Mouse (Mus musculus) splenic B cell, adult 2 months (primary cell): ENCODE results near the gene Arsg.
"Not testable (repeated sequence)": the region's sequence is repeated elsewhere in the genome, so short reads cannot be mapped to it uniquely, and the experiment has no call there.

Source experiments
- DNase-seq: peaks from one replicate; pipeline ENCODE4 v3.0.0-alpha.2; 2011; ENCODE audit warnings: low read depth, low spot score
- H3K27me3 ChIP-seq: 2 replicates; pipeline ENCODE4 v1.6.1; 2012; ENCODE audit warnings: mild to moderate bottlenecking, low read length, moderate library complexity, mixed read lengths; ENCODE audit not compliant: control insufficient read depth, poor library complexity, insufficient read depth, severe bottlenecking
- H3K36me3 ChIP-seq: 2 replicates; pipeline ENCODE4 v1.6.1; 2012; ENCODE audit warnings: mild to moderate bottlenecking, low read length, moderate library complexity, mixed read lengths; ENCODE audit not compliant: control insufficient read depth, poor library complexity, insufficient read depth, severe bottlenecking

Arsg gene

DNA sequence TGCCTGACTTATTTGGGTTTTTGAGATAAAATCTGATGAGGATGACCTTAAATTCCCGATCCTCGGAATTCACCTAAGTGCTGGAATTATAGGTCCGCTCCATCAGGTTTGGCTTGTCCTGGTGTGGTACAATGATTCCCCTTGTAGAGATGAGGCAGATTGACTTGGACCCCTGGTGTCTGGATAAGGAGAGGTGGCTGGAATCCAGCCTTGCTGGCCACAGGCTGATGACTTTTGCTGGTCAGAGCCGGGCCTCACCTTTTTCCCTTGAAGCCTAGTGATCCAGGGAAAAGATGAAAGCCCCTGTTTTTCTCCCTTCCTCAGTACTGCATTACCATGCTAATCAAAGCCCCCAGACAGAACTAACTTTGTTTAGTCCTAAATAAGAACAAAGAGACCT is 2.5 kb downstream of the Arsg start:
- no peaks in the 10 kb centered on the region for H3K27me3 ChIP-seq
- no peaks in the 10 kb centered on the region for H3K36me3 ChIP-seq
- DNase-seq, result no peak

DNA sequence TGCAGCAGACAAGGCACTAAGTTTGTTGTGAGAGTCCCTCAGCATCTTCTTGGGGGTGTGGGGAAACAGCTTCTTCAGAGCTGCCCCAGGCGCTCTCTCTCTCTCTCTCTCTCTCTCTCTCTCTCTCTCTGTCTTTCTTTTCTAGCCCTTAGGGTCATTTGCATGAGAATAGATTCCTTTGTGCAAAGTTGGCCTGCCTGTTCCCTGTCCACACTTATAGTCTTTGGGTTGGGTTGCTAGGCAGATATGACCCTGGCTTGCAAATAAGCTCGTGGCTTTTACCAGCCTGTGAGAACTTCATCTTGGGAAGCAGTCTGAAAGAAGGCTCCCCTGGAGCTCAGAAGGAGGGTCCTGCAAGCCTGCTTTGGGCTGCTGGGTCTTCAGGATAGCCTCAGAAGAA is 3.1 kb downstream of the Arsg start:
- Histone ChIP-seq H3K36me3 (no peaks in the 10 kb centered on the region), H3K27me3 (no peaks in the 10 kb centered on the region)
- no peak for DNase-seq

DNA sequence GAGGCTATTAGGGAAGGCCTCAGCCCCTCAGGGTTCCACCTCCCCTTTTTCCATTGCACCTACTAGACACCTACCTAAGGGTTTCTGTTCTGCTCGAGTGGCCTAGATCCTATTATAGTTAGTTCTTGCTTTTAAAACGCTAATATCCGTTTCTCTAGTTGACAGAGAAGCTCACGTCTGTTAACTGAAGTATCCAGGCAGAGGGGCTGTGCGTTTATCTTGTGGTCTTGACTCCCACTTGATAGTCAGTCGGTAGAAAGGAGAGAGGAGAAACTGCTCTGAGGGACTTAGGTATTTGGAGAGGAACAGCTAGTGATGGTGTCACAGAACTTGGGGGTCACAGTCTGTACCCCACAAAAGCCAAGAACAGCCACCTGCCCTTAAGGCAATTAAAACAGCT is 3.5 kb downstream of the Arsg start:
- Histone ChIP-seq H3K36me3 (no peaks in the 10 kb centered on the region), H3K27me3 (no peaks in the 10 kb centered on the region)
- DNase-seq, result peak; percentile 39

DNA sequence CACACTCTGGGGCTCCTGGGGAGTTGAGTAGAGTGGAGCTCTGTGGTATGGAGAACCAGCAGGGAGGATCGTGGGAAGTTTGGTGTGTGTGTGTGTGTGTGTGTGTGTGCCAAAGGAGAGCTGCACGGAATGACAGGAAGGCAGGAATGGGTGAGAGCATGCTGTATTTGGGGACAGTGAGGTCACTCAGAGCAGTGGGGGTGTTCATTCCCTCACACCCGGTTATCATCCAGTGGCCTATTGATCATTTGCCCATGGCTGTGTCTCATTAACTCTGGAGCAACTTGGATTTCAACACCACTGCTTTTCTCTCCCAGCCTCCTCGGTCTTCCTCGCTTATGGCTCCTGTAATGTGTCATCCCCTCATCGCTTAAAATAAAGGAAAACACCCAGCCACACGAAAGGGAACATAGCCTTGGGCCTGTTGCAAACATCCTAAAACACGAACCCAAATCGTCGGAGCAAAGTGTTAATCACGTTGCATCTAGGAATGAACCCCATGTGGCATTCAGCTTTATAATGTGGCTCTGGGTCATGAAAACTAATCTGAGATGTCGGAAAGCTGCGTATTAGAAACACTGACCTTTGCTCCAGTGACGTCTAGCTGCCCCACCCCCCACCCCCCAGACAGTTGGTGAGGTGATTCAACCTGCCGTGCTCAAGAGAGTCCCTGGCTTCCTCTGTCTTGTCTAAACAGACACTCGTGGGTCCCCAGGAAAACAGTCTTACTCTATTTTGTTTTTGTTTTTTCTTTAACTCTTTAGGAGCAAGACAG is 4.6 kb downstream of the Arsg start:
- Histone ChIP-seq H3K27me3 (no peaks in the 10 kb centered on the region), H3K36me3 (no peaks in the 10 kb centered on the region)
- DNase-seq, result no peak

DNA sequence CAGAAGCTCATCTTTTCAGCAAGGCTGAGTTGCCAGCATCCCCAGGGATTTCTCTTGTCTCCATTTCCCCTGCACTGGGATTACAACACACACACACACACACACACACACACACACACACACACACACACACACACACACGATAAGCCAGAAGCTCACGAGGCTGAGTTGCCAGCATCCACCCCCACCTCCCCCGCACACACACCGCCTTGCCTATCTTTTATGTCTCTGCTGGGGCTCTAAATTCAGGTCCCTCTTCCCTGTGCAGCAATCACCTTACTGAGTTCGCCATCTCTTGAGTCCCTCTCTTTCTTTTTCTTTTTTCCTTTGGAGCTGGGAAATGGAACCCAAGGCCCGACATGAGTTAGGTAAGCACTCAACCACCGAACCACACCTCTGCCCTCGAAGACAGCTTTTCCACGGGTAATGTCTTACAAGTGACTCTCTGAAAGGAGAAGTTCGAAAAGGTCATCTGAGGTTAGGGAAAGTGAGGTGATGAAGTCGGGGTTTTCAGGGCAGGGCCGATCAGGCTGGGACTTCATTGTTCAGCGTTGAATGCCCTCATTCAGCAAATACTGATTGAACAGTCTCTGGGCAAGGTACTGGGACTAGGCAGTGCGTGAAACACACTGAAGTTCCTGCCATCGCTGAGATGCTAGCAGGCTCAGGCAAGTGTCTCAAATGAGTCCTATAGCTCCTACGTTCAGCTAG is 6.6 kb downstream of the Arsg start:
- Histone ChIP-seq H3K36me3 (no peaks in the 10 kb centered on the region), H3K27me3 (no peaks in the 10 kb centered on the region)
- peak; percentile 73 for DNase-seq

DNA sequence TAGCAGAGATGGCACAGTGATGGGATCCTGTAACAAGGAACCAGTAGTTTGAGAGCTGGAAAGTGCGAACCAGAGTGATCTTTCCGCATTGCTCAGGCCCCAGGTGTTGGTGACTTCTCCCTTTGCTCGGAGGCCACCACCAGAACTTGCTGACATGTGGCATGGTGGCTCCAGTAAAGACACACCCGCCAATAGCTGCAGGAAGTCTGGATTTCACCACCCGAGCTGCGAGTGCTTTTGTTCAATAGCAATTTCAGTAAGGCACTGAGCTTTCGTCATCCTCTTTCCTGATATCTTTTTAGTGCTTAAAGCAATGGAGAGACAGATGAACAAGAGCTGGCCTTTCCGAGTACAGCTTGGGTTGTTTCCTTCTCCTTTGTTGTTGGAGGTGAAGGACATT is 7.3 kb downstream of the Arsg start:
- H3K36me3 ChIP-seq, result no peaks in the 10 kb centered on the region
- DNase-seq, result no peak
- H3K27me3 ChIP-seq, result no peaks in the 10 kb centered on the region

DNA sequence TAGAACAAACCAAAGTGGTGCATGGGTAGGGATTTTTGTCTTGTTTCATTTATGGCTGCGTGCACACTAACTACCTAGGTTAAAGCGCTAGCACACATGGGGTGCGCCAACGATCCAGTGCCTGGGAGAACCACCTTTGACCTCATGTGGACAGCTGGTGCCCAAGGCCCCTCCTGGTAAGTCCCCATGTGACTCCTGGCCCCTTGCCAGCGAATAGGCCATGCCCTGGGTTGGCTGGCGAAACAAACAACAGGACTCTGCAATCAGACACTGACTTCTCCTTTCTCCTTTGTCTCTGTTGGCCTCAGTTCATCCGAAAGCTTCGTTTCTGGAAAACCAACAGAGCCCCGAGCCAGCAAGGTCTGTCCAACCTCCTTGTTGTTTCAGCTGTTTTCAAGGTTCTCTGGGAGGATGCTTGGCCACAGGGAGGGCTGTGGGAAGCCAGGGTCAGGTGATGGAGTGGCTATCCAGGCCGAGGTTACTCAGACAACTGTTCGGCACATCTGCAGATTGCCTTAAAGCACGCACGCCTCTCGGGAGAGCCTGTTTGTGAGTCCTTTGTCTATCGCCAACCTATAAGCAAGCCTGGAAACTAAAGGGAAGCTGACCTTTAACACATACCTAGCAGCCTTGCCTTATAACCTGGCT is 12.3 kb downstream of the Arsg start:
- H3K27me3 ChIP-seq, result no peaks in the 10 kb centered on the region
- H3K36me3 ChIP-seq, result no peaks in the 10 kb centered on the region
- DNase-seq, result no peak

DNA sequence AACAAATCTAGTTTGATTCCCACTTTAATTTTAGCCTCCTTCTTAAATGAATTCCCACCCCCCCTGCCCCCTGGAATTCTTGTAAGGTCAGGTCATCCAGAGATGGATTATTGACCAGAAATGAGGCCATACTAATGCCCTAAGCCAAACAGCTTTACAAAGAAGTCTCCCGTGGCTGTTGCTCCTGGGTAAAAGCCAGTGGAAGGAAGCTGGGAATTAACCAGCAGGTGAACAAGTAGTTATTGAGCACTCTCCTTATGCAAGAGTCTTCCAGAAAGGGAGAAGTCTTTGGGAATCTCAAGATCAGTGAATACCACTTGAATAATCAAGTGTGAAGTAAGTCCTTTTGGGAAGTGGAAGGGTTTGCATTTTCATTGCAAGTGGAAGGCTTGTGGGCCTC is 13.9 kb downstream of the Arsg start:
- H3K27me3 ChIP-seq, result no peaks in the 10 kb centered on the region
- no peaks in the 10 kb centered on the region for H3K36me3 ChIP-seq
- DNase-seq, result no peak

DNA sequence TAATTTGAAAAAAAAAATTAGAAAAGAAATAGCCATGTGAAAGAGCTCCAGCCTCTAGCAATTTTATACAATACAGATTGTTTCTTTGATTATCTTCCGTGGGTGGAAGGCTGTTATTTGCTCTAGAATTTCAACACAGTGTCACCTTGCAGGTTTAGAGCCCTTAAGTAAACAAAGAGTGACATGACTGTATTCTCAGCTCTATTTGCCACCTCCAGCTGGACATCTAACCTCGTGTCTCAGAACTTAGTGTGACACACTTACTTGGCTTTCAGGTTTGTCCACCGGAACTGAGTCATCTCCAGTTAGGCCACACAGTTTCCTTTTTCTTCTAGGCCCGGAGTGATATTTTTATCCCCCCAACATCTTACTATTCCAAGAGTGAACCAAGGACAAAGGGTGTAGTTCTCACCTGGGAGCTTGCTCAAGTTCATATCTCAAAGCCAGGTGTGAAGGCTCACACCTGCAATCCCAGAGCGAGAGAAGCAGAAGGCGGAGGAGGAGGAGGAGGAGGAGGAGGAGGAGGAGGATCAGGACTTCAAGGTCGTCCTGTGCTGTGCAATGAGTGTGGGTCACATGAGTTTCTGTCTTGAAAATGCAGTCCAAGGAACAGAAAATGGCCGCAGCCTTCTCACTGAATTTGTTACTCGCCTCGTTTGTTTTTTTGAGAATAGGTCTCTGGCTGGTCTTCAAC is 15.0 kb downstream of the Arsg start:
- Histone ChIP-seq H3K36me3 (no peaks in the 10 kb centered on the region), H3K27me3 (no peaks in the 10 kb centered on the region)
- DNase-seq, result no peak

DNA sequence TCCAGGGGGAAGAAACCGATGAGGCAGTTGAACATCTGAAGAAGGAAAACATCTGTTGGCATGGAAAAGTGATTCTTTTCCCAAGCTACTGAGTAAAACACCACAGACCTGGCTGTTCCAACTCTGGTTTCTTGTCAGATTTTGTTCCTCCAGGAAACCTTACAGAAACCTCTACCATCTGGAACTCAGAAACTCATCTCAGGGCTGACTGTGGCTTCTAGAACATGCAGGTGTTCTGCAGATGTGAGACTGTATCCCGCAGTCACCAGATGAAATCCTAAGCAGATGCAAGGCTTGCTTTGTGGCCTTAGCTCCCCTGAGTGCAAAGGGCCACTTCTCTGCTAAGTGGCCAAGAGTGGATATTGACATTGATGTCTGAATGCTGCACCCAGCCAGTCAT is 16.6 kb downstream of the Arsg start:
- no peak for DNase-seq
- Histone ChIP-seq H3K36me3 (no peaks in the 10 kb centered on the region), H3K27me3 (no peaks in the 10 kb centered on the region)

DNA sequence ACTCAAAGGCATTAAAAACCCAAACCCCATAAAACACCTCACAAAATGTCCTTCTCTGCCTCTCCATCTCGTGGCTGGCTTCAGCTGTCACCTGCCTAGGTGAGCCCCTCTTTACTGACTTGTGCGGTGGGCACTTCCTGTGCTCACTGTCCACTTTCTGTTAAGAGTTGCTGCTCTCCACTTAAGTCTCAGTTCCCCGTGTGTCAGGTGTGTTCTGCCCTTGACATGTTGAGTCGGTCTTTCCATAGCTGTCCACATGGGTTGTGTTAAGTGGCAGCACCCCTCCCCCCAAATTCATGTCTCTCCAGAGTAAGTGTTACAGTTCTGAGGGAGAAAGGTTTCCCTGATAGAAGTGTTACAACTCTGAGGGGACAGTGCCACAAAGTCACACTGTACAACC is 18.7 kb downstream of the Arsg start:
- no peak for DNase-seq
- Histone ChIP-seq H3K27me3 (no peaks in the 10 kb centered on the region), H3K36me3 (no peaks in the 10 kb centered on the region)

DNA sequence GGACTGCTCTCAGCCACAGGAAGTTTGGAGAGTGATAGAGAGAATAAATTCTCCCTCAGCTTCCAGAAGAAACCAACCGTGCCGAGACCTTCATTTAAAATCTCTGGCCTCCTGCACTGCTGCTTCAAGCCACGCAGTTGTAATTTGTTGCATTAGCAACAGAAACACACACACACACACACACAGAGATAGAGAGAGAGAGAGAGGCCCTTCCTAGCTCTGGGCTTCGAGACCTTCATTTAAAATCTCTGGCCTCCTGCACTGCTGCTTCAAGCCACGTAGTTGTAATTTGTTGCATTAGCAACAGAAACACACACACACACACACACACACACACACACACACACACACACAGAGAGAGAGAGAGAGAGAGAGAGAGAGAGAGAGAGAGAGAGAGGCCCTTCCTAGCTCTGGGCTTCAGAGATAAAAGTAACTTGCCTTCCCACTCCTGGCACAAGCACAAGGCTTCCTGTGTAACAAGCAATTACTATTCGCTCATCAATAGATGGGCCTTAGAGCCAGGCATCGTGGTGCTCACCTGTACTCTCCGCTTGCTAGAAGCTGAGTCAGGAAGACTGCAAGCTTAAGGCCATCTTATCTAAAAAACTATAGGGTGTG is 19.8 kb downstream of the Arsg start:
- not testable (repeated sequence) for H3K36me3 ChIP-seq, DNase-seq, H3K27me3 ChIP-seq

DNA sequence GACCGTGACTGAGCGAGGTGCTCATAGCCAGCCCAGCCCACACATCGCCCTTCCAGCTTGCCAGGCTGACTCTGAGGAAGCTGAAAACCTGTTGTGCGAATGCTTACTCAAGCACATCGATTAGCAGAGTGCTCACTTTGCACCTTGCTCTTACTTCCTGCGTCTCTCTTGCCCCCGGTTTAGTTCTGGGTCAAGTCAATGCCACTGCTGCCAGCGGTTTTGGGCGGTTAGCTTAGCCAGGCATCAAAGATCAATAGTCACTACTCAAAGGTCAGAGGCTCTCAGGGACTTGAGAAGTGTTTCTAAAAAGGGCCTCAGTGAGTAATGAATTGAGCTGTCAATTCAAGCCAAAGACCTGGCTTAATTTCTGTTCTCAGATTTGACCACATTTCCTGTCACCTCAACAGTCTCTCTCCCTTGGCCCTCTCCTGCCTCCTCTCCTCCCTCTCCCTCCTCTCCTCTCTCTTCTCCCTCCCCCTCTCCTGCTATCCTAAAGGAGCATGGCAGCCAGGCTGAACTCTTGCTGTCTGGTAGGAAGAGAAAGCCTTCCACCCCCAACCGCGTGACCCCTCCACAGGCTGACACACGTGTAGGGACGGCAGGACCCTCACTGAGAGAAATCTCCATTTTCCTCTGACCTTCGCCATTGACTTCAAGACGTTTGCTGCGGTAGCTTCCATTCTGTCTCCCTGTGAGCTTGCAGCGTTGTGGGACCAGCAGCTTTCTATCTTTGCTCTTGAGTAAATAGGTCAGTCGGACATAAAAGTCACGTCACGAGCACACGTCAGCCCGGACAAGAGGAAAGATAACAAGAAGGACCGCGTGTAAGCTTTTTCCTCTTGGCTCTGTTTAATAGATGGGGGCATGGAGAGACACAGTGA is 22.0 kb downstream of the Arsg start:
- peak; percentile 79 for DNase-seq
- Histone ChIP-seq H3K27me3 (no peaks in the 10 kb centered on the region), H3K36me3 (no peaks in the 10 kb centered on the region)
